ENCODE assay signal across 13 mouse cellular contexts in the genomic region with DNA sequence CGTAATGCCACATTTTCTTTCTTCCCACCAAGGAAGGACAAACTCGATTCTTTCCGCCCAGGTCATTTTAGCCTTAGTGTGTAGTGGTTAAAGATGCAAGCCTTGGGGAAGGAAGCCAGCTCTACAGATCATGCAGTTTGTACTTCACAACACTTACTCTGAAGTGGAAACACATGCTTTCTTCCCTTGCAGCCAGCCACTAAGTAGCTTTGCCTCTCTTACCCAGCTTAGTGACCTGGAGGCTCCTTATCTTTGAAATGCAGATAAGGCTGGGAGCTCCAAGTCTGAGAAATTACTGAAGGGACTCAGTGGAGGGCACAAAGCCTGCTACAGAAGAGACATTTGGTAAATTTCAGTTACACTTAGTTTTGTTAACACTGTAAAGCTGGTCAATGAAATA. TPM values are rescaled to one million over a fixed set of nuclear protein-coding genes. Genes with fewer than 3 reads are reported as not detected.
A peak's percentile ranks its signal among the peaks of the same experiment; 100 is the strongest.
DNase-seq lines count a peak whose midpoint lies in the region; ATAC-seq and TF ChIP-seq lines count a peak whose summit lies in the region.
"Had no signal": no experiment of that assay in that cellular context is flagged by ENCODE, and none has a peak within 500 bp of the region (broad histone marks: within the 10 kb centered on the region; RNA-seq: fewer than 3 reads in every experiment).

No protein-coding gene starts in this region.

- H3K9ac ChIP-seq in heart, embryonic 11.5 days (ENCODE audit: low read depth, low read length) = no peak overlapping the region
- H3K9ac ChIP-seq in heart, adult 2 months (ENCODE audit: low read depth, low read length) = no peak overlapping the region
- H3K9ac ChIP-seq: embryonic facial prominence, embryonic 13.5 days; hindbrain, embryonic 15.5 days had no signal

- no peaks in the 10 kb centered on the region for H3K9me3 ChIP-seq in heart, embryonic 11.5 days (replicated peaks; ENCODE audit: control insufficient read depth, low read length)
- H3K9me3 ChIP-seq: embryonic facial prominence, embryonic 13.5 days; hindbrain, embryonic 15.5 days had no signal

- no peak overlapping the region for H3K27ac ChIP-seq in heart, embryonic 11.5 days (ENCODE audit: low read depth, low read length)
- no peak overlapping the region for H3K27ac ChIP-seq in heart, adult 2 months
- H3K27ac ChIP-seq: embryonic facial prominence, embryonic 13.5 days; hindbrain, embryonic 15.5 days had no signal

- peaks cover 10% of the 10 kb centered on the region for H3K4me1 ChIP-seq in heart, embryonic 11.5 days (ENCODE audit: control insufficient read depth, insufficient read depth, low read length)
- H3K4me1 ChIP-seq in heart, adult 2 months (ENCODE audit: control insufficient read depth, insufficient read depth, low read length) = no peaks in the 10 kb centered on the region; the same call in 1 of the 2 replicates
- H3K4me1 ChIP-seq in lung, adult 2 months (ENCODE audit: control insufficient read depth, insufficient read depth, low read length) = peaks cover 2% of the 10 kb centered on the region; the same call in 1 of the 2 replicates
- H3K4me1 ChIP-seq: hindbrain, embryonic 15.5 days had no signal

- no peaks in the 10 kb centered on the region for H3K79me2 ChIP-seq in heart, adult 2 months (replicated peaks; ENCODE audit: control insufficient read depth, insufficient read depth, low read length)

- ATAC-seq in heart, embryonic 11.5 days (replicated peaks; ENCODE audit: insufficient number of reproducible peaks, low FRiP score, low TSS enrichment) = no peak
- no peak for ATAC-seq in activated CD4-positive, CD25-positive, alpha-beta regulatory T cell, adult 4 months
- ATAC-seq in inflammation-experienced regulatory T-cells, adult 6 months = no peak

- DNase-seq in heart, adult 2 months = no peak
- peak; percentile 42 for DNase-seq in 3T3-L1 (ENCODE audit: low read depth, low spot score)
- peak; percentile 54 for DNase-seq in embryo, embryonic 10.5 days (ENCODE audit: low spot score)
- peak; percentile 12 for DNase-seq in lung, adult 2 months
- DNase-seq in thymus, postnatal 0 days (ENCODE audit: low spot score) = no peak
- DNase-seq: kidney, postnatal 4 days; left cerebral cortex, postnatal 4 days; thymus, postnatal 36 days had no signal

- no peak overlapping the region for H3K4me3 ChIP-seq in heart, embryonic 11.5 days (ENCODE audit: low read depth, low read length)
- no peak overlapping the region for H3K4me3 ChIP-seq in heart, adult 2 months
- H3K4me3 ChIP-seq in lung, adult 2 months (replicated peaks; ENCODE audit: extremely low read depth, low read depth, low read length) = no peak overlapping the region
- H3K4me3 ChIP-seq: embryonic facial prominence, embryonic 13.5 days; hindbrain, embryonic 15.5 days had no signal

- 13% methylated on average over 3 of the region's 3 CpGs for WGBS in heart, embryonic 11.5 days (ENCODE audit: insufficient replicate concordance)
- 52% methylated on average over 3 of the region's 3 CpGs for WGBS in heart, adult 2 months
- 42% methylated on average over 3 of the region's 3 CpGs for WGBS in lung, adult 2 months

- H3K4me2 ChIP-seq in heart, embryonic 11.5 days = peak overlapping the region; percentile 25
- H3K4me2 ChIP-seq: embryonic facial prominence, embryonic 13.5 days; hindbrain, embryonic 15.5 days had no signal

- TF ChIP-seq POLR2A in heart, adult 2 months (IDR thresholded peaks at IDR 0.05; ENCODE audit: insufficient read depth, low read depth, low read length) = no peak
- TF ChIP-seq POLR2A in lung, adult 2 months (IDR thresholded peaks at IDR 0.05; ENCODE audit: borderline replicate concordance, extremely low read depth, low read depth, low read length) = no peak

- no peak for TF ChIP-seq EP300 in heart, adult 2 months (IDR thresholded peaks at IDR 0.05; ENCODE audit: insufficient read depth, low read depth, low read length)

- no peak for TF ChIP-seq CTCF in heart, adult 2 months (IDR thresholded peaks at IDR 0.05)
- no peak for TF ChIP-seq CTCF in lung, adult 2 months (IDR thresholded peaks at IDR 0.05; ENCODE audit: insufficient read depth, low read length)

- intact Hi-C loops in heart, adult 2 months (cut with DNase I) = no loop called here

- H3K36me3 ChIP-seq in heart, embryonic 11.5 days (ENCODE audit: control insufficient read depth, insufficient read depth, low read length) = no peaks in the 10 kb centered on the region
- H3K36me3 ChIP-seq in heart, adult 2 months (ENCODE audit: control insufficient read depth, insufficient read depth, low read length) = no peaks in the 10 kb centered on the region; the same call in none of the 2 replicates
- H3K36me3 ChIP-seq: embryonic facial prominence, embryonic 13.5 days; hindbrain, embryonic 15.5 days had no signal

- H3K27me3 ChIP-seq in heart, embryonic 11.5 days (ENCODE audit: control insufficient read depth, insufficient read depth, low read length) = peaks cover 5% of the 10 kb centered on the region; the same call in 1 of the 2 replicates
- no peaks in the 10 kb centered on the region for H3K27me3 ChIP-seq in heart, adult 2 months (ENCODE audit: control insufficient read depth, insufficient read depth, low read length)
- H3K27me3 ChIP-seq: embryonic facial prominence, embryonic 13.5 days; hindbrain, embryonic 15.5 days had no signal

RNA-seq across cellular contexts. Expression of a gene that starts 54.9 kb away (rescaled TPM):
- 2.0 and 3.5 TPM in 2 replicates for polyA plus RNA-seq in heart, embryonic 11.5 days (2014; fragmentation: Nextera tagmentation; extraction: Ambion mirVana)
- total RNA-seq in heart, adult 2 months (2021) = under 1 TPM in 1 of 2 experiments, not detected in 1; 0.18 TPM
- 0.12 and 0.29 TPM in 2 replicates for polyA plus RNA-seq in heart, adult 2 months (2012; rRNA removed)
- polyA plus RNA-seq in lung, adult 2 months (2012; rRNA removed) = 1.6 and 2.7 TPM in 2 replicates
- not detected for polyA plus RNA-seq in activated CD4-positive, CD25-positive, alpha-beta regulatory T cell, adult 4 months (2017; shearing (Covaris generic))
- polyA plus RNA-seq in thymus, postnatal 0 days (2015; fragmentation: Nextera tagmentation; extraction: Ambion mirVana) = 0.18 and 0.27 TPM in 2 replicates
- polyA plus RNA-seq in inflammation-experienced regulatory T-cells, adult 6 months (2017; shearing (Covaris generic)) = not detected

Comparison
In these comparisons a context has a peak if more than half of its experiments do, and no peak if none do; other contexts are left out.
1. DNase-seq: peak in 3T3-L1 (single experiment), embryo, embryonic 10.5 days (single experiment) and lung, adult 2 months (single experiment); none in heart, adult 2 months (0 of 2) and thymus, postnatal 0 days (single experiment).